Comparison of ENCODE assay signal across 10 mouse cellular contexts in genomic region chr11:78358330-78359007, GRCm38 (mm10). TPM values are rescaled to one million over a fixed set of nuclear protein-coding genes. Genes with fewer than 3 reads are reported as not detected.
A peak's percentile ranks its signal among the peaks of the same experiment; 100 is the strongest.
DNase-seq lines count a peak whose midpoint lies in the region; ATAC-seq and TF ChIP-seq lines count a peak whose summit lies in the region.
"Had no signal": no experiment of that assay in that cellular context is flagged by ENCODE, and none has a peak within 500 bp of the region (broad histone marks: within the 10 kb centered on the region; RNA-seq: fewer than 3 reads in every experiment).

No protein-coding gene starts in this region.

- H3K9me3 ChIP-seq in heart, embryonic 10.5 days = no peaks in the 10 kb centered on the region
- H3K9me3 ChIP-seq in intestine, embryonic 16.5 days (ENCODE audit: control insufficient read depth, low read length) = no peaks in the 10 kb centered on the region
- H3K9me3 ChIP-seq in heart, embryonic 11.5 days (replicated peaks; ENCODE audit: control insufficient read depth, low read length) = no peaks in the 10 kb centered on the region
- no peaks in the 10 kb centered on the region for H3K9me3 ChIP-seq in hindbrain, embryonic 13.5 days
- H3K9me3 ChIP-seq: embryonic facial prominence, embryonic 13.5 days had no signal

- peak; percentile 36; the same call in 1 of the 2 replicates for TF ChIP-seq CTCF in spleen, adult 2 months (IDR thresholded peaks at IDR 0.05; ENCODE audit: extremely low read depth, insufficient read depth, insufficient read length, insufficient replicate concordance)

- intact Hi-C loops in heart, postnatal 36 days (cut with DNase I) = loop anchor here (5.0 kb wide), 1 partner anchor 94 kb away; no protein-coding TSS in a partner anchor

- peaks cover 14% of the 10 kb centered on the region; the same call in 1 of the 2 replicates for H3K4me1 ChIP-seq in heart, embryonic 10.5 days
- H3K4me1 ChIP-seq in intestine, embryonic 16.5 days (ENCODE audit: control insufficient read depth, insufficient read depth, low read length) = peaks cover 4% of the 10 kb centered on the region
- H3K4me1 ChIP-seq in spleen, adult 2 months (ENCODE audit: control insufficient read depth, insufficient read depth, insufficient read length) = peaks cover 2% of the 10 kb centered on the region; the same call in 1 of the 2 replicates
- no peaks in the 10 kb centered on the region for H3K4me1 ChIP-seq in heart, embryonic 11.5 days (ENCODE audit: control insufficient read depth, insufficient read depth, low read length)
- H3K4me1 ChIP-seq in hindbrain, embryonic 13.5 days (replicated peaks) = no peaks in the 10 kb centered on the region

- no peak for TF ChIP-seq POLR2A in spleen, adult 2 months (IDR thresholded peaks at IDR 0.05; ENCODE audit: low read depth, low read length)

- H3K27ac ChIP-seq in heart, embryonic 10.5 days = no peak overlapping the region
- H3K27ac ChIP-seq in intestine, embryonic 16.5 days (ENCODE audit: low read length) = no peak overlapping the region
- no peak overlapping the region for H3K27ac ChIP-seq in spleen, adult 2 months (ENCODE audit: insufficient read depth, low read length)
- H3K27ac ChIP-seq in heart, embryonic 11.5 days (ENCODE audit: low read depth, low read length) = no peak overlapping the region
- no peak overlapping the region for H3K27ac ChIP-seq in hindbrain, embryonic 13.5 days
- H3K27ac ChIP-seq: embryonic facial prominence, embryonic 13.5 days had no signal

- H3K36me3 ChIP-seq in heart, embryonic 10.5 days = no peaks in the 10 kb centered on the region
- H3K36me3 ChIP-seq in intestine, embryonic 16.5 days (ENCODE audit: control insufficient read depth, insufficient read depth, low read length) = no peaks in the 10 kb centered on the region
- H3K36me3 ChIP-seq in spleen, adult 2 months (ENCODE audit: control insufficient read depth, insufficient read depth, low read length) = no peaks in the 10 kb centered on the region
- H3K36me3 ChIP-seq in heart, embryonic 11.5 days (ENCODE audit: control insufficient read depth, insufficient read depth, low read length) = no peaks in the 10 kb centered on the region
- no peaks in the 10 kb centered on the region for H3K36me3 ChIP-seq in hindbrain, embryonic 13.5 days
- H3K36me3 ChIP-seq: embryonic facial prominence, embryonic 13.5 days had no signal

- H3K27me3 ChIP-seq in heart, embryonic 10.5 days (ENCODE audit: insufficient read depth, poor library complexity, severe bottlenecking) = peaks cover 27% of the 10 kb centered on the region
- no peaks in the 10 kb centered on the region for H3K27me3 ChIP-seq in intestine, embryonic 16.5 days (replicated peaks; ENCODE audit: control insufficient read depth, insufficient read depth, low read length)
- H3K27me3 ChIP-seq in spleen, adult 2 months (ENCODE audit: control insufficient read depth, insufficient read depth, low read length) = no peaks in the 10 kb centered on the region
- peaks cover 5% of the 10 kb centered on the region; the same call in 1 of the 2 replicates for H3K27me3 ChIP-seq in heart, embryonic 11.5 days (ENCODE audit: control insufficient read depth, insufficient read depth, low read length)
- no peaks in the 10 kb centered on the region for H3K27me3 ChIP-seq in hindbrain, embryonic 13.5 days

- peak; percentile 7 to 18 for DNase-seq in heart, postnatal 36 days
- no peak for DNase-seq in heart, embryonic 10.5 days (ENCODE audit: low spot score)
- peak; percentile 68 to 69 for DNase-seq in B cell, adult 2 months
- DNase-seq in MEL-GATA-1-ER (ENCODE audit: extremely low read depth, low read depth) = peak; percentile 29
- DNase-seq in spleen, adult 2 months (ENCODE audit: low read depth in 1 of 2, low spot score in 2 of 2) = no peak

- WGBS in heart, embryonic 10.5 days = 12% methylated on average over 22 of the region's 22 CpGs
- WGBS in intestine, embryonic 16.5 days = 16% methylated on average over 22 of the region's 22 CpGs
- WGBS in spleen, adult 2 months = 51% methylated on average over 22 of the region's 22 CpGs
- WGBS in heart, embryonic 11.5 days (ENCODE audit: insufficient replicate concordance) = 12% methylated on average over 22 of the region's 22 CpGs
- 13% methylated on average over 22 of the region's 22 CpGs for WGBS in hindbrain, embryonic 13.5 days

- peak; percentile 26; the same call in 1 of the 2 replicates for ATAC-seq in intestine, embryonic 16.5 days
- ATAC-seq in heart, embryonic 11.5 days (replicated peaks; ENCODE audit: insufficient number of reproducible peaks, low FRiP score, low TSS enrichment) = no peak
- no peak for ATAC-seq in hindbrain, embryonic 13.5 days (ENCODE audit: low FRiP score)

- H3K9ac ChIP-seq in intestine, embryonic 16.5 days (ENCODE audit: low read depth, low read length) = no peak overlapping the region
- H3K9ac ChIP-seq in heart, embryonic 11.5 days (ENCODE audit: low read depth, low read length) = no peak overlapping the region
- H3K9ac ChIP-seq in hindbrain, embryonic 13.5 days = no peak overlapping the region
- H3K9ac ChIP-seq: embryonic facial prominence, embryonic 13.5 days had no signal

- no peak overlapping the region for H3K4me2 ChIP-seq in intestine, embryonic 16.5 days (ENCODE audit: low read depth, low read length)
- no peak overlapping the region for H3K4me2 ChIP-seq in heart, embryonic 11.5 days
- no peak overlapping the region for H3K4me2 ChIP-seq in hindbrain, embryonic 13.5 days
- H3K4me2 ChIP-seq: embryonic facial prominence, embryonic 13.5 days had no signal

- no peak overlapping the region for H3K4me3 ChIP-seq in heart, embryonic 10.5 days
- H3K4me3 ChIP-seq in intestine, embryonic 16.5 days (ENCODE audit: low read length) = no peak overlapping the region
- no peak overlapping the region for H3K4me3 ChIP-seq in spleen, adult 2 months (ENCODE audit: extremely low read depth, insufficient read depth, insufficient read length)
- no peak overlapping the region for H3K4me3 ChIP-seq in heart, embryonic 11.5 days (ENCODE audit: low read depth, low read length)
- no peak overlapping the region for H3K4me3 ChIP-seq in hindbrain, embryonic 13.5 days
- H3K4me3 ChIP-seq: embryonic facial prominence, embryonic 13.5 days had no signal

RNA-seq across cellular contexts. Expression of gene Unc119, which starts 15.2 kb away (rescaled TPM):
- 1 to 10 TPM; 5.3 to 6.2 TPM for total RNA-seq in heart, postnatal 36 days (2021)
- 40.7 and 66.1 TPM in 2 replicates for polyA plus RNA-seq in heart, embryonic 10.5 days (2016; fragmentation: Nextera tagmentation; extraction: Ambion mirVana)
- polyA plus RNA-seq in intestine, embryonic 16.5 days (2015; fragmentation: Nextera tagmentation; extraction: Ambion mirVana) = 29.5 and 29.9 TPM in 2 replicates
- 66.6 and 81.6 TPM in 2 replicates for polyA plus RNA-seq in spleen, adult 2 months (2012; rRNA removed)
- polyA plus RNA-seq in heart, embryonic 11.5 days (2014; fragmentation: Nextera tagmentation; extraction: Ambion mirVana) = 44.9 and 48.1 TPM in 2 replicates
- 75.1 and 76.7 TPM in 2 replicates for polyA plus RNA-seq in hindbrain, embryonic 13.5 days (2015; fragmentation: Nextera tagmentation; extraction: Ambion mirVana)

RNA-seq across cellular contexts. Expression of gene Foxn1, which starts 27.9 kb away (rescaled TPM):
- total RNA-seq in heart, postnatal 36 days (2021) = not detected
- 0.13 TPM in 1 of 2 replicates, not detected in the other for polyA plus RNA-seq in heart, embryonic 10.5 days (2016; fragmentation: Nextera tagmentation; extraction: Ambion mirVana)
- polyA plus RNA-seq in intestine, embryonic 16.5 days (2015; fragmentation: Nextera tagmentation; extraction: Ambion mirVana) = not detected in 2 replicates
- not detected in 2 replicates for polyA plus RNA-seq in spleen, adult 2 months (2012; rRNA removed)
- polyA plus RNA-seq in heart, embryonic 11.5 days (2014; fragmentation: Nextera tagmentation; extraction: Ambion mirVana) = 0.07 and 0.29 TPM in 2 replicates
- not detected in 2 replicates for polyA plus RNA-seq in hindbrain, embryonic 13.5 days (2015; fragmentation: Nextera tagmentation; extraction: Ambion mirVana)
- total RNA-seq: layer of hippocampus, postnatal 25 days had no signal

RNA-seq across cellular contexts. Expression of gene Pigs, which starts 30.3 kb away (rescaled TPM):
- 10 to 100 TPM; 22.7 to 24.1 TPM for total RNA-seq in heart, postnatal 36 days (2021)
- 72.0 and 78.3 TPM in 2 replicates for polyA plus RNA-seq in heart, embryonic 10.5 days (2016; fragmentation: Nextera tagmentation; extraction: Ambion mirVana)
- polyA plus RNA-seq in intestine, embryonic 16.5 days (2015; fragmentation: Nextera tagmentation; extraction: Ambion mirVana) = 92.9 and 93.1 TPM in 2 replicates
- polyA plus RNA-seq in spleen, adult 2 months (2012; rRNA removed) = 66.7 and 81.9 TPM in 2 replicates
- 58.7 and 61.8 TPM in 2 replicates for polyA plus RNA-seq in heart, embryonic 11.5 days (2014; fragmentation: Nextera tagmentation; extraction: Ambion mirVana)
- 75.0 and 78.2 TPM in 2 replicates for polyA plus RNA-seq in hindbrain, embryonic 13.5 days (2015; fragmentation: Nextera tagmentation; extraction: Ambion mirVana)

RNA-seq across cellular contexts. Expression of gene Aldoc, which starts 35.7 kb away (rescaled TPM):
- 1 to 10 TPM in 1 of 2 experiments, under 1 TPM in 1; 0.68 to 1.6 TPM for total RNA-seq in heart, postnatal 36 days (2021)
- 11.2 and 17.2 TPM in 2 replicates for polyA plus RNA-seq in heart, embryonic 10.5 days (2016; fragmentation: Nextera tagmentation; extraction: Ambion mirVana)
- polyA plus RNA-seq in intestine, embryonic 16.5 days (2015; fragmentation: Nextera tagmentation; extraction: Ambion mirVana) = 33.3 and 34.0 TPM in 2 replicates
- polyA plus RNA-seq in spleen, adult 2 months (2012; rRNA removed) = 3.6 and 4.4 TPM in 2 replicates
- polyA plus RNA-seq in heart, embryonic 11.5 days (2014; fragmentation: Nextera tagmentation; extraction: Ambion mirVana) = 11.2 and 12.4 TPM in 2 replicates
- 144 and 175 TPM in 2 replicates for polyA plus RNA-seq in hindbrain, embryonic 13.5 days (2015; fragmentation: Nextera tagmentation; extraction: Ambion mirVana)

RNA-seq across cellular contexts. Expression of gene Spag5, which starts 57.1 kb away (rescaled TPM):
- under 1 TPM; 0.54 to 0.58 TPM for total RNA-seq in heart, postnatal 36 days (2021)
- polyA plus RNA-seq in heart, embryonic 10.5 days (2016; fragmentation: Nextera tagmentation; extraction: Ambion mirVana) = 39.1 and 39.3 TPM in 2 replicates
- 23.4 and 27.3 TPM in 2 replicates for polyA plus RNA-seq in intestine, embryonic 16.5 days (2015; fragmentation: Nextera tagmentation; extraction: Ambion mirVana)
- polyA plus RNA-seq in spleen, adult 2 months (2012; rRNA removed) = 7.2 and 10.2 TPM in 2 replicates
- polyA plus RNA-seq in heart, embryonic 11.5 days (2014; fragmentation: Nextera tagmentation; extraction: Ambion mirVana) = 31.7 and 32.8 TPM in 2 replicates
- polyA plus RNA-seq in hindbrain, embryonic 13.5 days (2015; fragmentation: Nextera tagmentation; extraction: Ambion mirVana) = 9.9 and 10.2 TPM in 2 replicates

Comparison
In these comparisons a context has a peak if more than half of its experiments do, and no peak if none do; other contexts are left out.
1. DNase-seq: peak in heart, postnatal 36 days (2 of 2), B cell, adult 2 months (2 of 2) and MEL-GATA-1-ER (single experiment); none in heart, embryonic 10.5 days (single experiment) and spleen, adult 2 months (0 of 2).